Mouse (Mus musculus): ENCODE data around the gene Ltbp1.

GRCm38 (mm10) chr17:75278106-75278505 lies 272.7 kb downstream of the Ltbp1 start:
- TF ChIP-seq POLR2A (IDR thresholded peaks at IDR 0.05; ENCODE audit: insufficient read depth, low read depth, low read length): no peak
- no peak for TF ChIP-seq CTCF (IDR thresholded peaks at IDR 0.05; ENCODE audit: insufficient read depth, low read depth, low read length)

Measured in olfactory bulb, adult 2 months (tissue).